8 mouse cellular contexts compared by ENCODE assay signal in genomic region chr8:120489142-120489754, GRCm38 (mm10).
DNase-seq lines count a peak whose midpoint lies in the region; ATAC-seq and TF ChIP-seq lines count a peak whose summit lies in the region.

No protein-coding gene starts in this region.

- H3K9ac ChIP-seq in embryonic facial prominence, embryonic 11.5 days (replicated peaks; ENCODE audit: low read length) = peak overlapping the region; percentile 85
- H3K9ac ChIP-seq in heart, postnatal 0 days (replicated peaks; ENCODE audit: low read depth, low read length) = peak overlapping the region; percentile 79

- peak; percentile 53 for DNase-seq in 416B (ENCODE audit: low read depth)
- peak; percentile 47 for DNase-seq in G1E (ENCODE audit: low spot score)
- DNase-seq in embryonic facial prominence, embryonic 11.5 days (ENCODE audit: low spot score) = peak; percentile 56
- no peak for DNase-seq in heart, postnatal 0 days (ENCODE audit: low spot score)
- peak; percentile 76 for DNase-seq in kidney, postnatal 14 days
- DNase-seq in lung, postnatal 4 days = peak; percentile 82 to 85

- H3K9me3 ChIP-seq in G1E (replicated peaks) = no peaks in the 10 kb centered on the region
- H3K9me3 ChIP-seq in embryonic facial prominence, embryonic 11.5 days (replicated peaks; ENCODE audit: control insufficient read depth, low read length) = no peaks in the 10 kb centered on the region
- H3K9me3 ChIP-seq in heart, postnatal 0 days (replicated peaks; ENCODE audit: control insufficient read depth, low read length) = no peaks in the 10 kb centered on the region

- TF ChIP-seq EP300 in heart, postnatal 0 days (IDR thresholded peaks at IDR 0.05; ENCODE audit: low read depth) = no peak

- H3K27ac ChIP-seq in embryonic facial prominence, embryonic 11.5 days (replicated peaks; ENCODE audit: low read depth, low read length) = peak overlapping the region; percentile 63
- peak overlapping the region; percentile 90 for H3K27ac ChIP-seq in heart, postnatal 0 days (ENCODE audit: low read depth)
- H3K27ac ChIP-seq in small intestine, adult 2 months (ENCODE audit: insufficient read depth, low read depth, low read length) = peak overlapping the region; percentile 98

- no peak for TF ChIP-seq CTCF in G1E (IDR thresholded peaks at IDR 0.05; ENCODE audit: low read depth, low read length)
- TF ChIP-seq CTCF in heart, postnatal 0 days (IDR thresholded peaks at IDR 0.05; ENCODE audit: low read depth) = no peak
- no peak for TF ChIP-seq CTCF in small intestine, adult 2 months (IDR thresholded peaks at IDR 0.05; ENCODE audit: extremely low read depth, insufficient read length, insufficient replicate concordance, low read depth, low read length)

- H3K36me3 ChIP-seq in G1E (replicated peaks) = peaks cover 28% of the 10 kb centered on the region
- no peaks in the 10 kb centered on the region for H3K36me3 ChIP-seq in embryonic facial prominence, embryonic 11.5 days (replicated peaks; ENCODE audit: control insufficient read depth, insufficient read depth, low read depth, low read length)
- no peaks in the 10 kb centered on the region for H3K36me3 ChIP-seq in heart, postnatal 0 days (replicated peaks; ENCODE audit: control insufficient read depth, insufficient read depth, low read length)
- H3K36me3 ChIP-seq in small intestine, adult 2 months (ENCODE audit: control insufficient read depth, insufficient read depth, low read length) = no peaks in the 10 kb centered on the region

- under 1% methylated on average over 73 of the region's 73 CpGs for WGBS in embryonic facial prominence, embryonic 11.5 days
- under 1% methylated on average over 71 of the region's 73 CpGs for WGBS in heart, postnatal 0 days
- under 1% methylated on average over 73 of the region's 73 CpGs for WGBS in small intestine, adult 2 months

- peak overlapping the region; percentile 83 for H3K4me3 ChIP-seq in G1E (ENCODE audit: low read depth, low read length)
- peak overlapping the region; percentile 64 for H3K4me3 ChIP-seq in embryonic facial prominence, embryonic 11.5 days (ENCODE audit: low read depth, low read length)
- H3K4me3 ChIP-seq in heart, postnatal 0 days (ENCODE audit: low read depth, low read length) = peak overlapping the region; percentile 80
- H3K4me3 ChIP-seq in small intestine, adult 2 months (ENCODE audit: low read depth, low read length) = peak overlapping the region; percentile 88

- no peak for TF ChIP-seq POLR2A in small intestine, adult 2 months (IDR thresholded peaks at IDR 0.05; ENCODE audit: low read depth, low read length)

- ATAC-seq in G1E (ENCODE audit: extremely low read depth, insufficient number of reproducible peaks, low FRiP score, poor library complexity, severe bottlenecking) = no peak
- no peak for ATAC-seq in embryonic facial prominence, embryonic 11.5 days (replicated peaks; ENCODE audit: insufficient number of reproducible peaks, low FRiP score, low TSS enrichment, low read depth)
- ATAC-seq in heart, postnatal 0 days (ENCODE audit: insufficient read depth, low read depth) = no peak
- ATAC-seq in frontal cortex, adult (ENCODE audit: low TSS enrichment) = no peak

- peaks cover 14% of the 10 kb centered on the region for H3K27me3 ChIP-seq in G1E (ENCODE audit: insufficient read depth, low read length)
- no peaks in the 10 kb centered on the region; the same call in none of the 2 replicates for H3K27me3 ChIP-seq in embryonic facial prominence, embryonic 11.5 days (ENCODE audit: control insufficient read depth, insufficient read depth, low read length)
- H3K27me3 ChIP-seq in heart, postnatal 0 days (ENCODE audit: control insufficient read depth, insufficient read depth, low read length) = no peaks in the 10 kb centered on the region
- no peaks in the 10 kb centered on the region for H3K27me3 ChIP-seq in small intestine, adult 2 months (ENCODE audit: control insufficient read depth, insufficient read depth, low read length)

- peaks cover 80% of the 10 kb centered on the region for H3K4me1 ChIP-seq in G1E (ENCODE audit: insufficient read depth, low read depth, low read length)
- peaks cover 24% of the 10 kb centered on the region for H3K4me1 ChIP-seq in embryonic facial prominence, embryonic 11.5 days (ENCODE audit: control insufficient read depth, insufficient read depth, low read length)
- peaks cover 60% of the 10 kb centered on the region for H3K4me1 ChIP-seq in heart, postnatal 0 days (ENCODE audit: control insufficient read depth, insufficient read depth)
- H3K4me1 ChIP-seq in small intestine, adult 2 months (ENCODE audit: control insufficient read depth, insufficient read depth, insufficient read length, low read length) = peaks cover 44% of the 10 kb centered on the region

- peak overlapping the region; percentile 99 for H3K4me2 ChIP-seq in embryonic facial prominence, embryonic 11.5 days (ENCODE audit: low read depth, low read length)
- H3K4me2 ChIP-seq in heart, postnatal 0 days (ENCODE audit: low read depth, low read length) = peak overlapping the region; percentile 77
